Mouse (Mus musculus) layer of hippocampus, adult 18-20 months (tissue): Measurements from ENCODE around the gene Rab17. TPM values are rescaled to one million over a fixed set of nuclear protein-coding genes. Genes with fewer than 3 reads are reported as not detected.
A peak's percentile ranks its signal among the peaks of the same experiment; 100 is the strongest.

Source experiments
- DNase-seq, 2 experiments: peaks; one replicate each; pipeline ENCODE4 v3.0.0; 2022; ENCODE audit warnings: low spot score in 2 of 2
- long read RNA-seq: library from polyadenylated mRNA; stranded (forward); transcript quantifications from one replicate; pipeline ENCODE4 v2.0.0, GENCODE M21; 2021
- total RNA-seq, 2 experiments: library from RNA; stranded (reverse); gene quantifications; 2 replicates each; pipeline ENCODE4 v1.2.3; 2021

Rab17 gene
- not detected for total RNA-seq
- long read RNA-seq = 0 reads

GRCm38 (mm10) chr1:90969347-90969784 is at the start of gene Rab17:
Gene Rab17 (minus strand): TSS chr1:90969661.
- DNase-seq = no peak

GRCm38 (mm10) chr1:91017111-91017758 is 47.8 kb upstream of the Rab17 start:
- peak in 1 of 2 experiments; percentile 28 for DNase-seq

- no peak for DNase-seq
Measured at GRCm38 (mm10) chr1:91015571-91015970, 46.1 kb upstream of the Rab17 start.

- DNase-seq = no peak
Measured at GRCm38 (mm10) chr1:91013803-91014202, 44.3 kb upstream of the Rab17 start.

- no peak for DNase-seq
Measured at GRCm38 (mm10) chr1:91011336-91011735, 41.9 kb upstream of the Rab17 start.

- no peak for DNase-seq
Measured at GRCm38 (mm10) chr1:91010716-91011115, 41.3 kb upstream of the Rab17 start.

- no peak for DNase-seq
Measured at GRCm38 (mm10) chr1:91010216-91010615, 40.8 kb upstream of the Rab17 start.

- DNase-seq = no peak
Measured at GRCm38 (mm10) chr1:91009266-91009665, 39.8 kb upstream of the Rab17 start.

- DNase-seq = no peak
Measured at GRCm38 (mm10) chr1:91008746-91009145, 39.3 kb upstream of the Rab17 start.

- no peak for DNase-seq
Measured at GRCm38 (mm10) chr1:91008147-91008682, 38.8 kb upstream of the Rab17 start.

- no peak for DNase-seq
Measured at GRCm38 (mm10) chr1:91006708-91007107, 37.2 kb upstream of the Rab17 start.

GRCm38 (mm10) chr1:91006037-91006436 is 36.6 kb upstream of the Rab17 start:
- DNase-seq = no peak

- no peak for DNase-seq
Measured at GRCm38 (mm10) chr1:91003522-91004253, 34.2 kb upstream of the Rab17 start.

GRCm38 (mm10) chr1:91002641-91003040 is 33.2 kb upstream of the Rab17 start:
- DNase-seq = no peak

GRCm38 (mm10) chr1:91001871-91002539 is 32.5 kb upstream of the Rab17 start:
- no peak for DNase-seq

GRCm38 (mm10) chr1:91001101-91001500 is 31.6 kb upstream of the Rab17 start:
- DNase-seq = no peak

- no peak for DNase-seq
Measured at GRCm38 (mm10) chr1:90999911-91000601, 30.6 kb upstream of the Rab17 start.

GRCm38 (mm10) chr1:90998891-90999611 is 29.6 kb upstream of the Rab17 start:
- peak in 1 of 2 experiments; percentile 36 for DNase-seq

GRCm38 (mm10) chr1:90998268-90998890 is 28.9 kb upstream of the Rab17 start, which contains the start of gene Lrrfip1:
Gene Lrrfip1 (plus strand): TSS chr1:90998737.
- peak; percentile 52 to 67 for DNase-seq

- no peak for DNase-seq
Measured at GRCm38 (mm10) chr1:90997641-90998040, 28.2 kb upstream of the Rab17 start.
